Mouse (Mus musculus): ENCODE results near the gene Reg4. TPM values are rescaled to one million over a fixed set of nuclear protein-coding genes. Genes with fewer than 3 reads are reported as not detected.

Reg4 gene
- not detected for total RNA-seq (2021)
- polyA plus RNA-seq (2012; rRNA removed) = not detected in 2 replicates
- long read RNA-seq = 0 reads

DNA sequence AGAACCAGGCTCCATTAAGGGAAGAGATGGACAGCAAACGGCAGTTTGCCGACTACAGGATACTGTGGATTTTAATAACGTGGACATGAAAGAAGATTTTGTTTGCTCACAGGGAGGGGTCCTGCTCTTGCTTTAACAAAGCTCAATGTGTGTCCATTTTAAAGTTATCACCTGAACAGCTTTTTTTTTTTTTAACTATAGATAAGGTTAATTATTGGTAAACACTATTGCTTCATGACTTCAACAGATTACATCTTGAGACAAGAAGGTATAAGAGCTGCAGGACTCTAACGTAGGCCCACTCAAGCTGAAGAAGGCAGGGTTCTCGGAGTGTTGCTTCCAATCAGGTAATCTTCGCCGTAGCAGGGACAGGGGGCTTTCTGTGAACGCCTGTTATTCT, at the start of gene Reg4:
Gene Reg4, plus strand, starts transcription at position 301 of the 400 bp plus-strand sequence.
- DNase-seq = no peak

DNA sequence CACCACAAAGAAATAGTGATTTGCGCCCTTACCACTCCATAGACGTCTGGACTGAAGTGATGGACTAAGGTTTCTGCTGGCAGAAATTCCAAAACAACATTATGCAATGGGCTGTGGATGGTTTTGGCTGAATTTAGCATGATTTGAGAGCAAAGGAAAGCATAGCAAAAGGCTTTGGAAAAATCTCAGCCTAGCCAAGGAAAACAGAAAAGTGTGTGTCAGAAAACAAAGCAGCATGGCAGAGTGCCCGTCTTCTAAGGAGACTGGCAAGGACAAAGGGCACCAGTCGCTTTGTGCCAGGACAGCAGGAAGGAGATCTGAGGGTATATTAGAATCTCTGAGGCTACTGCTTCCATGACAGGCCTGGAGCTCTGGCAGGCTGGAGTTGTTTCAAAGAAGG, 43.6 kb upstream of the Reg4 start:
- DNase-seq = peak; percentile 75

DNA sequence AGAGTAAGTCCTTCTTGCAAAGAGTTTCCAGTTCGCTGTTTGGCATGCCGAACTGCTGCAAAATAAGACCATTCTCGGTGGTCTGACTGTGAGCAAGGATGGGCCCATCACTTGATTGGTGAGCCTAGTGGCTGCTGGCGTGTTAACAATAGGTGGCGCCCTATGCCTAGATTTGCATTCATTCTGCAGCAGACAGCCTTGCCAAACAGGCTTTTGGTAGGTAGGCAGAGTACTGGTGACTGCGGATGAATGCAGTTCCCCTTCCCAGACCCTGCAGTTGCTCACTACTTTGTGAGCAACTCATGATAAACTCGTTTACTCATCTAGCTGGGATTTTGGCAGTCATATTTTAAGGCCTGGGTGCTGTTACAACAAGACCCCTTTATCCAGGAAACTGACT, 41.2 kb upstream of the Reg4 start:
- peak; percentile 18 for DNase-seq

DNA sequence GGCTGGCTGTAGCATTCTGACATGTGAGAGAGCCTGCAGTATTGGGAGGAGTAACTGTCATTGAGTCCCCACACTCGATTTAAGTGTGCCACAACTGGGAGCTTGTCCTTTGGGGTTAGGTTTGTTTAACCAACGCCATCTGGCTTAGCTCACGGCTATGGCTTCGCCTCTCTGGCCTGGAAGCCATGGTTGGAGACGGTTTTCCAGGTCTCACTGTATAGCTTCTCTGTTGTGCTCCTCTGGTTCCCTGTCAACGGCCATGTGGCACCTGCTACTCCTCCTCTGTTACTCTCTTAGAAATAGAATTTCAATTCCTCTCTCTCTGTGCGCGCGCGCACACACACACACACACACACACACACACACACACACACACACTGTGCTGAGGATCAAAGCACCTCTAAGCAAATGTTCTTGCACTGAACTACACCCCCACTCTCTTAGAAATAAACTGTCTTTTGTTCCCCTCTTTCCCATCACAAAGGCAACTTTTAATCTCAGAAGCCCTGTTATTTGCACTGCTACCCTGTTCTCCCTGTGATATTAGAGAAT, 36.7 kb upstream of the Reg4 start:
- no peak for DNase-seq

DNA sequence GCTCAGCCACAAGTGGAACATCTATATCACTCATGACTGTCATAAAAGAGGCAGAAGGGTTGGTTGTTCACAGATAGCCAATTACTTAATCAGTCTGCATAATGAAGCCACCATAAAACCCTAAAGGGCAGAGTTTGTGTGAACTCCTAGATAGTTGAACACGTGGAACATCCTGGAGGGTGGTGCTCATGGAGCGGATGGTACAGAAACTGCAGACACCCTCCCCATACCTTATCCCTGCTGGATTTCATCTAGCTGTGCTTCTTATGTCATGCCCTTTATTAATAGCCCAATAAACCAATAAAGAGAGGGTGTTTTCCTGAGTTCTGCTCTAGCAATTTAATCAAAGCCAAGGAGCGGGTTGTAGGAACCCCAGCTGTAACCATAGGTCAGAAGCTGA, 34.2 kb upstream of the Reg4 start:
- DNase-seq = no peak

DNA sequence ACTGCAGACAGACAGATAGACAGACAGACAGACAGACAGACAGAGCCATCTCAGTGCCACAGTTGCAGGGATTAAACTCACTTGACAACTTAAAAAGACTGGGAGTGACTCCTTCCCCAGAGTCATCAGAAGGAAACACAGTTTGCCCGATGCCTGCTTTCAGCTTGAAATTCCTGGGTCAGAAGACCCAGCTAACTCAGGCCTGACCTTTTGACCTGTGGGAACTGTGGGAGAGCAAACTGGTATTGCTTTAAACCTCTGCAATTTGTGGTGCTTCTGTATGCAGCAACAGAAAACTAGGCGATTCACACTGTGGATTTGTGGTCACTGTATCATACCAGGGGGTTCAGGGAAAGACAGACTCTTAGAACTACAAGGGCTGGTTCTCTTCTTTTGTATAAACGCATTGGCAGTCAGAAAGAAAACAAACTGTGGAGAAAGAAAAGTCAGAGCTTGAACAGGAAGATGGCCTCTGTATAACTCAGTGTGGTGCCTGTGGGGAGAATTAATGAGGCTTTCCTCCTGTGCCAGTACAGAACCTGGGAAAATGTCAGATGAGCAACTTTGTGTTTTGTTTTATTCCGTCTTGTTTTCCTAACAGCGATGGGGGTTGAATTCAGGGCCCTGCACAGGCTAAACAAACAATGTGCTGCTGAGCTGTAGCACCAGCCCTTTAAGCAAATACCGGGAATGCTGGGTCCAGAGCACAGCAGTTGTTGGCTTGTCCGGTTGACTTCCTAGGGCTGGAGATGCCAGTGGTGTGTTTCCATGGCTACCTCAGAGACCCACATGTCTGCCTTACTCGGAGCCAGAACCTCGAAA, 24.0 kb upstream of the Reg4 start:
- DNase-seq = no peak

DNA sequence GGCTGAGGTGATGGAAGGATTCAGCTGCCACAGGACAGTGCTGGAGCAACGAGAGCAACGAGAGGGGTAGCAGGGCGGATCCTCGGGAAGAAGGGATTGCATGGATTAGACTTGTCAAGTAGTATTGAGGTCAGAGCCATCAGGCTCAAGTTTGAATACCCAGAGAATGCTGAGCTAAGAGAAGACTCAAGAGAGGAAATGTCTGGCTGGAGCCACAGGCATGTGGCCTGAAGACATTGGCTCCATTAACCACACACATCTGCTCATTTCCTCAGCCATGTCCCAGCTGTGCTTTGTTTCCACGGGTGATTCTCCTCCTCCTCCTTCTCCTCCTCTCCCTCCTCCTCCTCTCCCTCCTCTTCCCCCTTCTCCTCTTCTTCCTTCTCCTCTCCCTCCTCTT, 22.2 kb upstream of the Reg4 start:
- DNase-seq = no peak

DNA sequence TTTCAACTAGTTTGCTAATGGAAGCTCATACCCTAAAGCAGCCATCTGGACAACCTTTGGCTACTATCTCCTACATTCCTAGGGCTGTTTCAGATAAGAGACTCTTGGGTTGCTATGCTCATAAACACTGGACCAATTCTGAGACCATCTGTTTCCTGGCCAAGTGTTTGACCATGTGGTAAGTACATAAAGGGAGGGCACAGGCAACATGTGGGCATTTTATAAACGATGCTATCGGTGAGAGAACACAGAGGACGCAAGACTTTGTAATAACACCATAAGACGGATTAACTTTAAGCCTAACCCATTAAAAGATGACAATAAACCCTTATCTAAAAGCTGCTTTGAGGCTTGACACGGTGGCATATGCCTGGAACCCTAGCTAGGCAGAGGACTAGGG, 18.7 kb upstream of the Reg4 start:
- no peak for DNase-seq

DNA sequence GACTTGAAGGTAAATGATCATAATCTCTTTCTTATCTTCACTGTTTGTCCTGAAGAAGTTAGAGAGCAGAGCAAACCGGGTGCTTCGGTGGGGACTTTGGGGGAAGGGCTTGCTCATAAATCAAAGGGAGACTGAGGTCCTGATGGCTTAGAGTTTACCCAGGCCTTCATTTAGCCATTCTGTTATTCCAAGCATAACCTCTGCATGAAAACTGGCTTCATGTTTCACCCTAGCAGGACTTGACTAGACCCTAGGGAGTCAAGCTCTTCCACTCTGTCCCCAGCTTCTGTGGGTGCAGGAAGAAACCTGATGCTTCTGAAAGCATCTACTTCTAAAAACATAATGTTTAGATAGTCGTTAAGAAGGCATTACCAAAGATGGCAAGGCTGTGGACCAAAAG, 15.0 kb upstream of the Reg4 start:
- DNase-seq = no peak

DNA sequence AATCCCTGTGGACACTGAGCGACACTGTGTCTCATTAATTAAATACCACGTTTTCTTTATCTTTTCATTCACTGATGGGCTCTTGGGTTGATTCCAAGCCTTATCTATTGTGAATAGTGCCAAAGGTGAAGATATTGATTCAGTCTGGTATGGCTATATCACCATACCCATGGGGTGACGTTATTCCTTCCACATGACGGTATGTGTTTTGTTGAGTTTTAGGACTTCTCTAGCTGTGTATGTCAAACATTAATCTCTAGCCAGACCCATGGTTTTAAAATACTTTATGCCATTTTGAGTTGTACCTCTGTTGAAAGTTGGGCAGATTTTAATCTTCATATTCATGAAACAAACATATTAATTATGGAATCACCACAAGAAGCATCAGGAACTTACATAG, 12.8 kb upstream of the Reg4 start:
- DNase-seq = no peak

DNA sequence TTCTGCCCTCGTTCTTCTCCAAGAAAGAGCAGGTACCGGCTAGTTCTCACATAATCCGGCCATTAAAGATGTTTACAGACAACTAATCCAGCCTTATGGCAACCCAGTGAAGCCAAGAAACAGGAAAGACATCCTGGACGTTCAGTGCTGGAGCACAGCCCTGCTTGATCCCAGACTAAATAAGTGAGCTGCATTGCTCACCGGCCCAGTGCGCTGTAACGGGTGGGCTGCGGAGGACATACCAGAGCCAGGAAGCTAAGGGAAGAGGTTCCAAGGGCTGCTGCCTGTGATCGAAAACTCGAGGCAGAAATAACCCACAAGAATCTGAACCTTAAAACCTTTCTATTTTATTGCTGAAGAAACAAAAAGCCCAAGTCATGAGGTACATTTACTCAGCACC, 11.1 kb upstream of the Reg4 start:
- DNase-seq = no peak

DNA sequence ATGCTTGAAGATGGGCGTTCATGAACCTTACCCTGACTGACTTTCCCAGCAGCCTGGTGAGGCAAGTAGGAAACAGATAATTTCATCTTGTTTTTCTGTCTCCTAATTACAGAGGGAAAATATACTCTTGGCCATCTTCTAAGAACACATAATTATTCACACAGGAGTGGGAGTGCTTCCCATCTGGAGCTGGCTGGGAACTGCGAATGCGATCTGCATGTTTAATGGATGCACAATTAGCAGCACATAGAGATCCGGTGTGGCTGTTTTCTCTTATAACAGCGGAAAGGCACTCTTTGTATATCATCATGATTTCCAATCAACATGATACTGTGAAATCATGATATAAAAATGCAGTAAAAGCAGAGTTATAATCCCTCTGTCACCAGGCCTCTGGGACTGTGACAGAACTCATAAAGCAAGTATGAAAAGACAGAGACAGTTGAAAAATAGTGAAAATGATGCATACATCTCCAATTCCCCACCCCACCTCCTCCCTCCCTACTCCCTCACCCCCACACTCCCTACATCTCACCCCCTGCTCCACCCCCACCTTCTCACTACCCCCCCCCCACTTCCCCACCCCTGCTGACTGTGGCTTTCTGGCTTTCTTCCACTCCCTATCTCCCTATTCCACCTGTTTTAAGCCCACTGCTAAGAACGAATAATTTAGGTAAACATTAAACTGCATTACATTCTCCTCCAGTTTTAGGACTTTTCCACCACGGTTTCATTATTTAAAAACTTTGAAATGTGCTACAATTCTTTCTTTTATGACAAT, 10.5 kb upstream of the Reg4 start:
- no peak for DNase-seq

DNA sequence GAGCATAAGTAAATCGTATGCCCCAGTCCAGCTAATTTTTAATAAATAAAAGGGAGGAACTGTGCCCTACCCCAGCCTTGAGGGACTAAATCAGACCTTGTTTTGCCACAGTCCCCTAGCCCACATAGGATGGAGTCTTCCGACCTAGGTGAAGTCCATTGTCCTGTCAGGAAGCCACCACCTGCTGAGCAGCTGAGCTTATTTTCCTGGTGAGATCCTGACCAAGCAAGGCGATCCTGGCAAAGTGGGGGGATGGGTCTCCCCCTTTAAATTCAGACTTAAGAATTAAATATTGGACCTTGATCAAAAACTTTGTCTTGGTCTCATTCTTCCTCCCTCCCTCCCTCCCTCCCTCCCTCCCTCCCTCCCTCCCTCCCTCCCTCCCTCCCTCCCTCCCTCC, 5.7 kb upstream of the Reg4 start:
- DNase-seq = no peak

DNA sequence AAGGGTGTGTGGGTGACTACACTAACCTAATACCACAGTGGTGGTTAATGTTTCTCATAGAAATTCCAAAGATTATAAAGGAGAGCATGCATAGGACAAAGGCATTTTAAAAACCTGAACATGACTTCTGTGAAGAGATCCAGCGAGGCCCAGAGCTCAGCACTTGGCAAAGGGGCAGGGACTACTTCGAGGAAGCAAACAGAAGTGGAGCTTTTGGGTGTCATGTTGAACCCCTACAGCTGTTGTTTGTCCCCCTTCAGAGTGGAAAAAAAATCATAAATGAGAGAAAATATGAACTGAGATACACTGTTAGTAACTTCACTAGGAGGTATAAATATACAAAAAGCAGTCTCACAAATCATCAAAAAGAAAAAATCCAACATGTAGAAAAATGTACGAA, 1.3 kb downstream of the Reg4 start:
- no peak for DNase-seq

DNA sequence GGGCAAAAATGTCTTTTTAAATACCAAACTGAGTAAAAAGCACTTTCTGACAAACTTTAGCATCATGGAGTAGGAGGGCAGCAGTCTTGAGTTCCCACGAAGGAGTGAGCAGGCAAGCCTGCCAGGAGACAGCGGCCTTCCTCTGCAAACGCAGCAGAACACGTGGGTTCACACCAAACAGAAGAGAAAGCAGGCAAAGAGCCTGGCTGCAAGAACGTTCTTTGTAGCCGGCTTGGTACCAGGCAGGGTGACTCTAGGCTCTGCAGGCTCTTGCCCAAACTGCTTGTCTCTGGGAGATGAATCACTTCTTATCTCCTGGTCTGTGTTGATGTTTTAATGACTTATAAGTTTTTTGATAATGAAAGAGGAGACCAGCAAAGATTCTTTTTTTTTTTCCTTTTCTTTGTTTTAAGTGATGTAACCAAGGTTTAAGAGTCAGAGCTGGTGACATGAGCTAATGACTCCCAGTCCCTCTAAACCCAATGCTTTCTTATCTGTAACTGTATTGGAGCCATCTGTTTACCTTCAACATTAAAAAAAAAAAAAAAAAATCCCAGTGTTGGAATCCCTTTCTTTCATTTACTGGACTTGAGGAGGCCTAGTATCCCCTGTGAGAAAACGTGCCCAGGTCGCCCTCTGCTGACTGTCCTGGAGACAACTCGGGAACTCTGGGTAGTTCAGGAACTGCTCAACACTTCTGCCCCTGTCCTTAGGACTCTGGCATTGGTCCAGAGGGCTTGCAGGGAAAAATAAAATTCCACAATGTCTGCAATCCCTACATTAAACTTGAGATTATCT, 2.0 kb downstream of the Reg4 start:
- peak; percentile 62 for DNase-seq

DNA sequence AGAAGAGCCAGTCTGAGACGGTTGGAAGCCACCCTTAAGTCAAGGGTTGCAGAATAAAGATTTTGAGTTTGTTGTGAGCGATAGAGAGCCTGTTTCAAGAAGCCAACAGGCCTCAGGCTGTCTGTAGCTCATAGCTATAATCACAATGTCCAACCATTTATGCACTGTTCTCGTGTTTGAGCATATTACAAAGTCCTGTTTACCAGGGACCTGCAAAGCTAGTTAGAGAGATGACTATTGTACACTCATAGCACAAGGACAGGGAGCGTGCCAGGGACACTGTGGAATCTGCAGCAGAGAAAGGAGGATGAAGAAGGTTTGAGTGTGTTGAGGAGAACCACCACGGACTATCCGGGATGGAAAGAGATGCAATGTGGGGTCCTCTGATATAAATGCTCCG, 3.0 kb downstream of the Reg4 start:
- no peak for DNase-seq

DNA sequence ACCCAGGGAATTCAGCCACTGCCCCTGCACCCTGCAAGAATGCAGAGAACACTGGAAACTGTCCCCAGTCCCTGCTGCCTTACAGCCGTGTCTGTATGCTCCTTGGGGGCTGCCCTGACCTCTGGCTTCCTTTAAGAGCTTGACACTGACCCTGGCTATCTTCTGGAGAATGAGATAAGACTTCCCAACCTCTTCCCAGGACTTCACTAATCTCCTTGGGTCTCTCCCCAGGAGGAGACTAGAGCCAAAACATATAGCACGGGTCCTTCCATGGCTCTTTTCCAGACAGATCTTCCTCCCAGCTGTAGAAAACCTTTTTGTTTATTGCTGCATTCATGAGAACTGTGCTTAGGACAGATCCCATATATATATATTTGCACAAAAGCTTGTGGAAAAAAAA, 3.8 kb downstream of the Reg4 start:
- no peak for DNase-seq

DNA sequence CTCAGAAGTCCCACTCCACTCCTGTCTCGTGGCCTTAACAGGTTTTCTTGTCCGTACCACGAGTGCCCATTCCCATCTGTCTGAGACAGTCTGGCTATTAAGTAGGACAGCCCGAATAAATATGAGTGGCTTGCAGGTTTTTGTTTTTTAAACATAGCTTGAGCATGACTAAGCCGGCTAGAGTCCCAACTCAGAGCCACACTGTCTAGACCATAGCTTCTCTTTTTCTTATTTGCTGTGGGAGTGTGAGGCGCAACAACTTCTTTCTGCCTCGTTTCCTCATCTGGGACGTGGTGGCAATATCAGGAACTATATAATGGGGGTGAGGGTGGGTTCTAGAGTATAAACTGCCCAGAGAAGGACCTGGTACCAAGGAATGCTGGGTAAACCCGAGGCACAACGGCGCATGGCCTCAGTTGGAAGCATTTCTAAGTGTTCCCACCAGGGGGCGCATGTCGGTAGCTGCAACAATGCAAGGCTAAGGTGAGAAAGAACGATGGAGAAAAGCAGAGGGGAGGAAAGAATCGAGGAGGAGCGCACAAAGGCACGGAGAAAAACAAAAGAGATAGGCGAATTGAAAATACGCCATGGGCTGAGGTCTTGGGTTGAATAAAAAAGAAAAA, 5.1 kb downstream of the Reg4 start:
- peak; percentile 68 for DNase-seq

DNA sequence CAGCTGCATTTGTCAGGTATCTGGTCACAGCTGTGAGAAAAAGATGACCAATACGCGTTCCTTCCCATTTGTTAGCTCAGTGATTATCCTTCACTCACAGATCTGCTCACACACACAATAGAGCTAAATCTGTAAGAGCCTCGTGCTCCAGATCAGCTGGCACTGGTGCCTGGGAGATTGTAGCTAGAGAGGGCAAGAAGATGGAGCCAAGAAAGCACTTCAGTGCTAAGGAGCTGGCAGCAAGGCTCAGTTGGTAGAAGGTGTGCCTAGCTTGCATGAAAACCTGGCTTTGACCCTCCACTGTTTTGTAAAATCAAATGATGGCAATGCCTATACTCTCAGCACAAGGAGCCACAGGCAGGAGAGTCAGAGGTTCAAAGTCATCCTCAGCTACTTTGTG, 5.8 kb downstream of the Reg4 start:
- DNase-seq = no peak

DNA sequence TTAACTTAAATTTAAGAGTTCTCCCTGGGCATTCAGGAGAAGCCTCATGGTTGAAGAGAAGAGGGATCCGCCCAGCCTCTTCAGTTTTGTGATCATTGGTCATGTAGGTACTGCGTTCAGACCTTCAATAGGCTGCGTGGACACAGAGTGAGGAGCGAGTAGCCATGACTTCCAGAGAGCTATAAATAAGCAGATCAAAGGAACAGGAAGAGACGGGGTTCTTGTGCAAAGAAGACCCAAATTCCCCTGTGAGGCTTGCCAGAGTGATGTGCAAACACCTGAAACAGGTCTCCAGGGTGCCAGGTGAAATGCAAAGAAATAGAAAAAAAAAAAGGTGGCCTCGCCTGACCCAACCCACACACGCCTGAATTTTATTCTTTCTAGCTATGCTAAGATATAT, 8.0 kb downstream of the Reg4 start:
- no peak for DNase-seq

DNA sequence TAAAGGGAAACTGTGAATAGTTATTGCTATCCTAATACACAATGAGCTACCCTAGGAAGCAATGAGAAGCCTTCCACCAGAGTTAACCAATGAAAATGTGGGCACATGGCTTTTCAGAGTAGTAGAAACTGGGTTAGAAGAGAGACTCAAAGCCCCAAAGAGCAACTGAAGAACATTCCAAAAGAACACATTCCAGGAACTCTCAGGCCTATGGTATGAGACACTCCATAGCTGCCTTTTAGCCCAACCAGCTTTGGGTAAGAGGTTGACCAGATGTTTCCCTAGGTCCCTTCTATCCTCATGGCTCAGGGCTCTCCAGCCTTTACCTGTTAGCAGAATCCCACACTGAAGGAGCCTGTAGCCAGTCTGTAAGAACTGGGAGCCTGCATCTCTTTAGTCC, 11.5 kb downstream of the Reg4 start:
- DNase-seq = no peak

DNA sequence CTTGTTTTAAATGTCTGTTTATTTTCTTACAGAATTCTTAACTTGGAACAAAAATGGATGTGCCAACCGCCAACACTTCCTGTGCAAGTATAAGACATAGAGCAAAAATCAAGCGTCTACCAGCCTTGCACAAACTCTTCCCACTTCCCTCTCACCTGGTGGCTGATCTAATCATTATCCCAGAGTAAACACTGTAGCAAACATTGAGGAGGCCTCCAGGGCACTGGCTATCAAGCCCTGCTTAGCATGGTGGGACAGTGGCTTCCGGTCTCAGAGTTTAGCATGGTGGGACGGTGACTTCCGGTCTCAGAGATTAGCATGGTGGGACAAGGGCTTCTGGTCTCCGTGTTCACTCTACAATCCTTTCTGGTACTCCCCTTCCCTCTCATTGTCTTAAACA, 14.3 kb downstream of the Reg4 start:
- no peak for DNase-seq
